Comparison of ENCODE assay signal across 8 mouse cellular contexts in the genomic region with DNA sequence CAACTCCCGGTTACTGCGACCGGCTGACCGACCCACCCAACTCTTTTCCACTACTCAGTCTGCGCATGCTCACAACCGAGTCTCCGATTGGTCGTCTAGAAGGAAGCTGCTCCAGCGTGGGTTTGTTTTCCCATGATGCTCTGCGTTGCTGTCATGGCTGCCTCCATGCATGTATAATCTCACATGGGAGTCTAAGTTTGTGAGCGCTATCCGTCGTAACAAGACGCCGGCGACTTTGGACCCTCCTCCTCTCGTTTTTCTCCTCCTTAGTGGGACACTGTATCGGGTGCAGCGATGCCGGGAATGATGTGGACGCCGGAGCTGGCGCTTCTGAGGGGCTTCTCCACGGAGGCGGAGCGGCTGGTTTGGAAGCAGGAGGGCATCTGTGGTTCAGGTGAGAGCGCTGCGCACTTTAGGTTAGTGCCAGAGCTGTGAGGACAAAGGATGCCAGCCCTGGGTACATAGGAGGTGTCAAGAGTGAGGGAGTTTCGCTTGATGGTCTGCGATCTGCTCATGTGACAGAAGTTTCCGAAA. TPM values are rescaled to one million over a fixed set of nuclear protein-coding genes. Genes with fewer than 3 reads are reported as not detected.
DNase-seq lines count a peak whose midpoint lies in the region; ATAC-seq and TF ChIP-seq lines count a peak whose summit lies in the region.

A gene (plus strand): TSS at position 115 of the 534 bp plus-strand sequence.

- 1% methylated on average over 31 of the region's 31 CpGs for WGBS in hindbrain, embryonic 10.5 days
- WGBS in lung, postnatal 0 days: under 1% methylated on average over 31 of the region's 31 CpGs

- H3K9ac ChIP-seq in lung, postnatal 0 days (replicated peaks; ENCODE audit: low read depth): peak within 1 kb of the TSS; percentile 26; the same call in 1 of the 2 replicates

- TF ChIP-seq CTCF in lung, postnatal 0 days (IDR thresholded peaks at IDR 0.05): no peak

- ATAC-seq in frontal cortex, adult (ENCODE audit: low TSS enrichment): peak; percentile 97
- peak; percentile 97 for ATAC-seq in lung, postnatal 0 days

- peaks cover 16% of the 10 kb centered on the region for H3K36me3 ChIP-seq in hindbrain, embryonic 10.5 days
- peaks cover 3% of the 10 kb centered on the region; the same call in 1 of the 2 replicates for H3K36me3 ChIP-seq in lung, postnatal 0 days (ENCODE audit: insufficient read depth, low read length)

- H3K27me3 ChIP-seq in hindbrain, embryonic 10.5 days (ENCODE audit: insufficient read depth, poor library complexity, severe bottlenecking): no peaks in the 10 kb centered on the region
- no peaks in the 10 kb centered on the region for H3K27me3 ChIP-seq in lung, postnatal 0 days (replicated peaks; ENCODE audit: insufficient read depth, low read length)

- peak; percentile 99 for DNase-seq in MN1 (ENCODE audit: low spot score)
- DNase-seq in cerebellum, adult 9-10 months: peak; percentile 94
- peak; percentile 95 for DNase-seq in hindbrain, embryonic 10.5 days (ENCODE audit: low spot score)
- DNase-seq in layer of hippocampus, adult 9-11 months: peak; percentile 96
- peak; percentile 98 for DNase-seq in lung, postnatal 0 days (ENCODE audit: low spot score)
- DNase-seq in ovary, postnatal 14 days (ENCODE audit: low spot score): peak; percentile 95
- DNase-seq in thymus, postnatal 14 days: peak; percentile 96

- H3K9me3 ChIP-seq in hindbrain, embryonic 10.5 days: no peaks in the 10 kb centered on the region
- H3K9me3 ChIP-seq in lung, postnatal 0 days (ENCODE audit: low read length): no peaks in the 10 kb centered on the region

- H3K4me1 ChIP-seq in hindbrain, embryonic 10.5 days (replicated peaks): peaks cover 16% of the 10 kb centered on the region
- H3K4me1 ChIP-seq in lung, postnatal 0 days (ENCODE audit: insufficient read depth, low read depth, low read length): no peaks in the 10 kb centered on the region

- no peak for TF ChIP-seq EP300 in lung, postnatal 0 days (IDR thresholded peaks at IDR 0.05)

- H3K4me3 ChIP-seq in hindbrain, embryonic 10.5 days: peak within 1 kb of the TSS; percentile 87
- H3K4me3 ChIP-seq in lung, postnatal 0 days (ENCODE audit: low read depth, low read length): peak within 1 kb of the TSS; percentile 61

- peak within 1 kb of the TSS; percentile 87 for H3K4me2 ChIP-seq in lung, postnatal 0 days (replicated peaks; ENCODE audit: low read depth, low read length)

- peak within 1 kb of the TSS; percentile 77 for H3K27ac ChIP-seq in hindbrain, embryonic 10.5 days
- no peak within 1 kb of the TSS for H3K27ac ChIP-seq in lung, postnatal 0 days (ENCODE audit: low read length)

RNA-seq across cellular contexts. Expression of the gene that starts here (rescaled TPM):
- 20.4 and 25.8 TPM in 2 replicates for polyA plus RNA-seq in hindbrain, embryonic 10.5 days (2016; fragmentation: Nextera tagmentation; extraction: Ambion mirVana)
- 8.6 and 8.8 TPM in 2 replicates for polyA plus RNA-seq in lung, postnatal 0 days (2015; fragmentation: Nextera tagmentation; extraction: Ambion mirVana)
